Mouse (Mus musculus): ENCODE data around the gene Adam33.

Adam33 gene

DNA sequence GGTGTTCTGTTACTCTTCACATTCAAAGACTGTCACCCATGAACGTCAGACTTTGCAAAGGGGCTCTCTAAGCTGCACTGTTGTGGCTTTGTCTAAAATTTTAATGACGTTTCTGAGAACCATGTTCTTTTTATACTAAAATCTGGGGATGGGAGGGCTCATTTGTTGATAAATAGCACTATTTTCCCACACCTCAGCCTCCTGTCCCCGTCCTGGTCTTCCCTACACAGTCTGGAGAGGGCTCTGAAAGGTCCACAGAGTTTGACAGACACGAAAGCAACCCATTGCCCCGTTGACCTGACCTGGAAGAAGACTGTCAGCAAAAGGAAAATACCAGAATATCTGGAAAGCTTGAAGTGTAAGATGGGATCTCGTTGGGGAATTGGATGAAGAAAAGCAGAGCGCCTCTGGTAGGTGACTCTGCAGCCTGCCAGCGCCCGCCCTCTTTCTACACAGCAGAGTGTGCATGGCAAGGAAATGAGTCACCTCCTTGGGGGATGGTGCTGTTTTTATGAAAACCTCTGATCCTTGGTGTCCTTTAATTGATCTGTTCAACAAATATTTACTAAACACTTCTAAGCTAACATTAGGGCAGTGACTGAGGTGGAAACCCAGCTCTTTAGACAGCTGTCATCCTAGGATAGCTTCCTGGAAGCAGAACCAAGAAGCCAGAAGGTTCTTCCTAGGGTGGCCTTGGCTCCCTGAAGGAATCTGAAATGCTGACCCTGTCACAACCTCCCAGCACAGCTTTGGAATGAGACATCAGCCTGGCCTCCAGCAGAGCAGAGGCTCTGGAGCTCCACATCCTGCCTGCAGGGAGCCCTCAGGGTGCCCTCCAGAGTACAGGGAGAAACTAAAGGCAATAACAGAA, 34.3 kb downstream of the Adam33 start:
- peak; percentile 30 to 44 for DNase-seq (ENCODE audit: low spot score in 2 of 2)

DNA sequence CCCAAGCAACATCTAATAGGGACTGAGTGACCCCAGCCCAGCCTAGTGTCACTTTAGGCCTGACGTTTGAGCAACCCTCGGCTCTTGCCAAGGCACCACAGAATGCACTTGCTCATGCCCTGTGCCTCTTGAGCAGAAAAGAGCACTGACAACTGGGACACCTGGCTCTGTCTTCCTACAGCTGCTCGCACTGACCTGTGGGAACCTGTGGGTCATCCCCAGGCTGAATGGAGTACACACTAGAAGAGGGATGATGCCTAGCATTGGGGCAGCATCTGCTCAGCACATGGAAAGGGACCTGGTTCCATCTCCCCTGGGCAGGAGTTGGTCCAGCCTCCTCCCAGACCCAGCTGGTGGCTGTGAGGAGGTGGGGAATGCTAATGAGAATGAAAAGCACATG, 36.7 kb downstream of the Adam33 start:
- DNase-seq (ENCODE audit: low spot score in 2 of 2), result no peak

DNA sequence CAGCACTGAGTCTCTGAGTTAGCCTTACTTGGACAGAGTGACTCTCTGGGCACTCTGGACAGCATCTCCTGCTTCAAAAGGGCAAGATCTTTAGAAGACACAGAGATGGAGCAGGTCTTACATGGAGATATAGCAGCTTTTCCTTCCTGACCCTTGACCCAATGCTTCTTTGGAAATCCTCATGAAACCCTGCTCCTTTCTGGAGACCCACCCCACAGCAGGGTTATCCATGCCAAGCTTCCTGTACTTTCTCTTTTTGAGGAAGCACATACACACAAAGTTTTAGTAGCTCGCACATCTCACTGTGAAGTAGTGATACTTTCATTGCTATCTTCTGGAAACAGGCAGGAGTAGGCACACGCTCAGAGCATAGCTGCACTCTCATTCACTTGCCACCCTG, 38.4 kb downstream of the Adam33 start:
- DNase-seq (ENCODE audit: low spot score in 2 of 2), result no peak

DNA sequence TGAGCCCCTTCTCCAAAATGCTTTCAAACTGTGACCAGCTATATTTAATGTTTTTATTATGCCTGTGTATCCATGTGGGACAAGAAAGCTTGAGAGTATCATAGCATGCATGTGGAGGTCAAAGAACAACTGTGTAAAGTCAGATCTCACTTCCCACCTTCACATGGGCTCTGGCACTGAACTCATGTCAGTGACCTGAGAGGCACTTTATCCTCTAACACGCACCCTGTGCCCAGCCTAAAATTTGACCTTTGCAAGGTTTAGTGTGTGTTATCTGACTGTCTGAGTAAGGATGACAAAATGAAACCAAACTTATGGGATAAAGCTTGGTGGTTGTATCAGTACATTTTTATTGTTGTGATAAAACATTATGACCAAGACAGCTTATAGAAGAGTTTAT, 53.0 kb downstream of the Adam33 start:
- DNase-seq (ENCODE audit: low spot score in 2 of 2), result no peak

DNA sequence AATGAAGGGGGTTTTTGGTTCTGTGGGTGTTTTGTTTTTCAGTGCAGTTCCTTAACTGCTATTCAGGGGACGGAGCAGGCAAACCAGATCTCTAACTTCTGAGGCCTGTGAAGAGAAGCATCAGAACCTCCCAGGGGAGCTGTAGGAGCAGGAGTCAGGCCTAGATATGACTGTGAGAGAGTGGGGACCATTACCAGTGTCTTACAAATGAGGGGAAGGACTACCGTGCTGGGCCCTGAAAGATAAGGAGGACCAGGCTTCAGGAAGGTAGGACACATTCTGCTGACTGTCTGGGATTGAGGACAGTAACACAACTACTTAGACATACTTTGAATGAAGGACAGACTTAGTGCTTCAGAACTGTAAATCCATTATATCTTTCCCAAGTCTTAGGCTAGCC, 54.5 kb downstream of the Adam33 start:
- no peak for DNase-seq (ENCODE audit: low spot score in 2 of 2)

Data from heart, adult 9 months (tissue).